Mouse (Mus musculus) adrenal gland, postnatal 36 days (tissue): ENCODE data around the gene Cd200r3. TPM values are rescaled to one million over a fixed set of nuclear protein-coding genes. Genes with fewer than 3 reads are reported as not detected.
A peak's percentile ranks its signal among the peaks of the same experiment; 100 is the strongest.

Experiments
- DNase-seq, 2 experiments: peaks; one replicate each; pipeline ENCODE4 v3.0.0; 2021; ENCODE audit warnings: mixed read lengths in 1 of 2
- long read RNA-seq, 2 experiments: library from polyadenylated mRNA; stranded (forward); transcript quantifications; one replicate each; pipeline ENCODE4 v2.0.0; 2021; ENCODE audit warnings: borderline sequencing depth in 2 of 2
- total RNA-seq, 2 experiments: library from RNA; stranded (reverse); gene quantifications; 2 replicates each; pipeline ENCODE4 v1.2.3; 2021

The Cd200r3 gene
- not detected for total RNA-seq
- long read RNA-seq, experiment 1: 0 reads
- long read RNA-seq, experiment 2: 0 reads

DNA sequence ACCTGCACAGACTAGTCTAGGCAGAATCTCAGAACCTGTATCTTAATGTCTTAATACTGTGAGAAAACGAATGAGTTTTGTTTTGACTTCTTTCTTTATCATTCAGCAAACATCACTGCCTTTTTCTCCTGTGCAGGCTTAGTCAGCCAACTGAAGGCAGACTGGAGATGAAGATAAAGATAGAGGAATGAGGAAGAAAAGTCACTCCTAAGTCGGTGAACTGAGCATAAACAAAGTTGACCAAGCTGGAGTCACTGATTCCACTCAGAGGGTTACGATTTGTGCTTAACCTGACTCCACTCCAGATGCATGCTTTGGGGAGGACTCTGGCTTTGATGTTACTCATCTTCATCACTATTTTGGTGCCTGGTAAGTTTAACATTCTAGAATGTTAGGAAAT is at the start of gene Cd200r3:
Cd200r3 (plus strand) TSS at position 211 of the 400 bp plus-strand sequence.
- no peak for DNase-seq

DNA sequence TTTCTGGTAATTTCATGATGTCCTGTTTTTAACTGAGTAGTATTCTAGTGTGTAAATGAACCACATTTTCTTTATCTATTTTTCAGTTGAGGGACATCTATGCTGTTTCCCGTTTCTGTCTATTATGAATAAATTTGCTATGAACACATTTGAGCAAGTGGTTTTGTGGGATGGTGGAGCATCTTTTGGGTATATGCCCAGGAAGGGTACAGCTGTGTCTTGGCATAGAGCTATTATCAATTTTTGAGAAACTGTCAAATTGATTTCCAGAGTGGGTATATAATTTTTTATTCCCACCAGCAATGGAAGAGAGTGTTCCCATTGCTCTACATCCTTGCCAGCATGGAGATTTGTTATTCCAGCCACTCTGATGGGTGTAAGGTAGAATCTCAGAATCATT is 11.5 kb upstream of the Cd200r3 start:
- DNase-seq: no peak

DNA sequence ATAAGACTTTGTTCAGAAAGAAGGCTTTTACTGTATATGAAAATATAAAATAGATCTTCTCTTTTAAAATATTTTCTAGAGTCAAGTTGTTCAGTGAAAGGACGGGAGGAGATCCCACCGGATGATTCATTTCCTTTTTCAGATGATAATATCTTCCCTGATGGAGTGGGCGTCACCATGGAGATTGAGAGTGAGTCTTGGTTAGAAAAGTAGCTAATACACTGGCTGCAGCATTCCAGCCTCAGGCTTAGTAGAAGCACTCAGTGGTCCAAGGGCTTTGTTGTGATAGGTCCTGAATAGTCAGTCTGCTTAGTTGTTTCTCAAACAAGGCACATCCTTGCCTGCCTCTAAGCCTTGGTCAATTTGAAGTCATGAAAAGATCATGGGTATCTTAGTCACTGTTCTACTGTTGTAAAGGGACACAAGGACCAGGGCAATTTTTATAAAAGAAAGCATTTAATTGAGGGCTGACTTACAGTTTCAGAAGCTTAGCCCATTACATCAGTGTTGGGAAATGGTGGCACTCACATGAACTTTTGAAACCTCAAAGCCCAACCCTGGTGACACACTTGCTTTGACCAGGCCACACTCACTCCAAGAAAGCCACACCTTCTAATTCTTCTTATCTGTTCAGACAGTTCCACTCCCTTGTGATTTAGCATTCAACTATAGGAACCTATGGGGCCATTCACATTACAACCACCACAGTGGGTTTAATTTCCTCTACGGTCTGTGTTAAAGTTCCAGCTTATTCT is 8.1 kb downstream of the Cd200r3 start:
- no peak for DNase-seq

DNA sequence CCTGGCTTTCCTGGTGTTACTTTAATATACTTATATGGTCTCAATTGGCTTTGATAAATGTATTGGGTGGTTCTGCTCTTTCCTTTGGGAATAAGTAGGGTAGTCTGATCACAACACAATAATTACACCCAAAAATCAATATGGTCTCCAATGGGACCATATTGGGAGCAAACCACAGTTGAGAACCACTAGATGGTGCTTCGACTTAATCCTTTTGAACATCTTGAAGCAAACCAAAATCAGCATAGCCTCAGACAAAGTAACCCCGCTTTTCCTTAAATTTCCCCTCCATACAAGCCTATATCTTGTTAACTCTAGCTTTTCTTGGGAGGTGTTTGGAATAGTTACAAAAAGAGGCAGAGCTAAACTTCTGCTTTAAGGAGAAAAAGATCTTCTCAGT is 18.8 kb downstream of the Cd200r3 start:
- DNase-seq: no peak

DNA sequence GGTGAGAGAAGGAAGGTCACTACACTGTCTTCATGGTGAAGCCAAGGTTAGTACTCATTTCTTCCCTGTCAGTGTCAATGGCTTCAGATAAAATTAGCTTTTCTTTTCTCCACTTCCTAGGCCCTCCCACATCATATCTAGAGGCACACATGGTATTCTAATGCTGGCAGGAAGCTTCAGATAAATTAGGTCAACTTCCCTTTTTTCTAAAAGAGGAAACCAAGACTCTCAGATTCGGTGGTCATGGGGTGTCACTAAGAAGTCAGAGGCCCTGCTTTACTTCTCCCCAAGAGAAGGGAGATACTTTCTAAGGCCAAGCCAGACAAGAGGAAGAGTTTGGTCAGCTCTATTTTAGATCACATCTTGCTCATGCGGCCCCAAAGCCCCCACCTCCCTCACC is 19.3 kb downstream of the Cd200r3 start:
- peak in 1 of 2 experiments; percentile 2 for DNase-seq

DNA sequence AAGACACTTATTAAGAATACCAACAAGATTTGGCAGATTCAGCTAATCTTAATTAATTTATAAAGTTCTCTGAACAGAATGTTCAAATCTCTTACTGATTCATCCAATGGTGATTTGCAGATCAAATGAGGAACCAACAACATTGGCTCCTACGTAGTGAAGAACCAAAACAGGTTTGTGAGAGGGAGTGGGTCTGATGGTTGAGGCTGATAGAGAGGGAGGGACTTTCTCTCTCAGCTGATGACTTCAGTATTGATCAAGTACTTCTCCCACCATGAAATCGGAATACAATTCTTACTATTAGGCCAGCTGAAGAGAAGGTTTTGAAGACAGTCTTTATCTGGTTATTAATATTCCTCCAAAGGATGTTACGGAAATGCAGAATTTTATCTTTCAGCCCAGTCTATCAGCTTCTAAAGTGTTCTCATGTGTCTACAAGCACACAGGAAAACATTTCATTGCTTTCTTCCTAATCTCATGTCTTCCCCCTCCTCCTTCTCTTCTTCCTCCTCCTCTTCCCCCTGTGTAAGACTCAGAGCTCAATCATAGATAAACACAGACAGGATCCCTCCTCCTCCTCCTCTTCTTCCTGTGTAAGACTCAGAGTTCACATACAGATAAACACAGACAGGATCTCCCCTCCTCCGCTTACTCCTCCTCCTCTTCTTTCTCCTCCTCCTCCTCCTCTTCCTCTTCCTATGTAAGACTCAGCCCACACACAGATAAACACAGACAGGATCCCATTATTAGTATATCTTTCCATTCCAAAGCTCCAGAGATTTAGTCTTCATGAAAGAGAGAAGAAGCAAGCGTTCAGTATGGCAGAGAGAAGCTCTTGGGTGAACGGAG is 21.3 kb downstream of the Cd200r3 start:
- no peak for DNase-seq

DNA sequence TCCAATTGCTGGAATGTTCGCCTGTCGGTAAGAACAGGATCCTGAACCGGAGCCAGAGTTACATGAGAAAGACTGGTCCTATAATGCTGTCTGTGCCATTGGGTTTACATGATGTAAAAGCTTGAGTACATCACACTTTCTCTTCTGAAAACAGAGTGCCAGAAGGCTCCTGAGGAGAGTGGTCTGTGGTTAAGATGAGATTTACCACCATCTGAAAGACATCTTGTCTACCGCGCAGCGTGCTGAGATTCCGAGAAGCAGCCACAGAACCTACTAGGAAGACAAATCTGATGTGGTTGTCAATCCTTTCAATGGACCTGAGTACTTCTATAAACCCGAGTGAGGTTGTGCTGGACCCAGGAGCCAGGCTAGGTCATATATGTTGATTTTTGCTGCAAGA is 21.9 kb downstream of the Cd200r3 start:
- no peak for DNase-seq

DNA sequence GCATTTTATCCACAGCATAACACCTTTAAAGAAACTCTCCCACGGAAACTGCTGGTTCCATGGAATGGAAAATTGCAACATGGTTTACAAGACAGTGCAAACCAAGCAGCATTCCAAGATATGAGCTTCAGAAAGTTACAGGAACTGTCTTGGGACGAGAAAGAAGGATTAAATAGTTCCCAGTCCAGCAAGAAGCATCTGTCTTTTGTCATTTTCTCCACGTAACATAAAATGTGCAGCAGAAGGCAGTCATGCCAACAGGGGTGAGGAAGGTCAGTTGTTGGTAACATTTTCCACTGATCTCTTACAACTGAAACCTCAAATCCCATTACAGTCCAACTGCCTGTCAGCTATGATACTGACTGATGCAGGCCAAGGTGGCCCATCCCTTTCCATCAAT is 22.4 kb downstream of the Cd200r3 start:
- no peak for DNase-seq

DNA sequence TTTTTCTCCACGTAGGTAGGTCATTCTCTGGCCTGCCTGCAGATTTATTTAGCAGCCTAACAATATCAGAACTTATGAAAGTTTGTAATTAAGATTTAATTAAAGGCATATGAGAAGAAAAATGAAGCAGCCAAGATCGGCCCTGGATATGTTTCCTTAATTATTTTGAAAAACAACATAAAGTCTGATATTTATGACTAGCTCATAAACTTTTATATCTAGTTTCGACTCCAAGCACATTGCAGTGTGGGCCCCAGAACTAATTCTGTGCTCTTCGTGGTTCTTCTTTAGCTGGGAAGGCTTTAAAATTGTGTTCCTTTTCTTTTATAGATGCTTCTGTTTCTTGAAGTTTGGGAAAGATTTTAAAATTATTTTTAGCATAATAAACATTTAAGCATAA is 23.4 kb downstream of the Cd200r3 start:
- no peak for DNase-seq

DNA sequence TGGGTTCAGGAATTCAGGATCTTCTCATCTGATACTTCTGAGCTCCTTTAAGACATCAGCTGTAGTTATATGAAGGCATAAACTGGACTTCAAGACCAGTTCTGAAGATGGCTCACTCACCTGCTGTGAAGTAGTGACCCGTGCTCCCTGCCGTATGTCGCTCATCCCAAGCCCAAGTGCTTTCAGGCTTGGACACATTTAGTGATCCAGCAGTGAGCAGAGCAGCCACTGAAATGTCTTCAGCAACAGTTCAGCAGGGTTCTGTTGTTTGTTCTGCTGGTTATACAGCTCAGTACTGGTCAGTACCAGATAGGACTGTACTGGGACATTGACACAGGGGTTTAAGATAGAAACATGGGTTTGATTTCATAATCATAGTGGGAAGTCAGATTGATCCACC is 24.6 kb downstream of the Cd200r3 start:
- no peak for DNase-seq

DNA sequence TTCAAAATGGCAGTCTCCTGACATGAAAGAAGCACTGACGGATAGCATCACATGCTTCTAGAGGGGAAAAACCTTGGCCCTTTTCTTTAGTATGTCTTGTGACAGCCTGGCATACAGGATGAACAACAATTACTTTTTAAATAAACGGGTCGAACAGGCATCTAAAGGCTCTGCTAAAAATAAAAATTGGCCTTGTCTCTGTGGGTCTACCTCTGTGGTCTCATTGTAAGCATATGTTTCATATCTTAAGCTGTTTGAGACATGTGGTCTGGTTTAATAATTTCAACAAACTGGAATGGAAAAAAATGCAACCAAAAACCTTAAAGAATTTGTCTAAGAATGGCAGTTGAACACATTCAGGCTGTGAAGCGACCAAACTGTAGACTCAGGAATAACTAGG is 27.4 kb downstream of the Cd200r3 start:
- DNase-seq: no peak

DNA sequence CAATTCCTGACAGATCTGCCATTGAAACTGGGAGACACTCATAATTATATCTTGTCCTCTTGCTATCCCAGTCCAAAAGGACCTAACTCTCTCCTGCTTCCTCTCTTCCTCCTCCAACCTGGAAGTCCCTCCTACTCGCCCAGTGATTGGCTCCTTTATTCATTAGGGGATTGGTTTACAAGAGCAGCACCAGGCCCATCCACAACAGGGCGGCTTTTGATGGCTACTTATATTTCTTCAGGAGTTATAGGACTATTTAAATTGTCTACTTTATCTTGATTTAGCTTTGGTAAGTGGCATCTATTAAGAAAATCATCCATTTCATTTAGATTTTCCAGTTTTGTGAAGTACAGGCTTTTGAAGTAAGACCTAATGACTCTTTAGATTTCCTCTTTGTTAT is 30.6 kb downstream of the Cd200r3 start:
- DNase-seq: no peak

DNA sequence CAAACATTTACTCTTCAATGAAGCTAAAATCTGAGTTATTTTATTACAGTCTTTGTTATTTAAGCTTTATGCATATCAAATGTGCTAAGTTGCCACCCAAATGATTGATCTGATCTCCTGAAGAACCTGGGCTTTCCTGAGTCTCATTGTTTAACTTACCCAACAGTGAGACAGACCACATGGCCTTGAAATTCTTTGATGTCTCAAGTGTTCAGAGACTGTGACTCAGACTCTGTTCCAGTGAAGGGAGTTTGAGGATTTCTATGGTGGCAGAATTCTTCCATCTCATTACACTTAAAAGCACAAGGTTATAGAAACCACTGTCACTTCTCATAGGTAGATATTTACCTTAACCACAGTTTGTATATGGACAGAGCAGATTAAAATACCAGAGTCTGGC is 32.6 kb downstream of the Cd200r3 start:
- no peak for DNase-seq

DNA sequence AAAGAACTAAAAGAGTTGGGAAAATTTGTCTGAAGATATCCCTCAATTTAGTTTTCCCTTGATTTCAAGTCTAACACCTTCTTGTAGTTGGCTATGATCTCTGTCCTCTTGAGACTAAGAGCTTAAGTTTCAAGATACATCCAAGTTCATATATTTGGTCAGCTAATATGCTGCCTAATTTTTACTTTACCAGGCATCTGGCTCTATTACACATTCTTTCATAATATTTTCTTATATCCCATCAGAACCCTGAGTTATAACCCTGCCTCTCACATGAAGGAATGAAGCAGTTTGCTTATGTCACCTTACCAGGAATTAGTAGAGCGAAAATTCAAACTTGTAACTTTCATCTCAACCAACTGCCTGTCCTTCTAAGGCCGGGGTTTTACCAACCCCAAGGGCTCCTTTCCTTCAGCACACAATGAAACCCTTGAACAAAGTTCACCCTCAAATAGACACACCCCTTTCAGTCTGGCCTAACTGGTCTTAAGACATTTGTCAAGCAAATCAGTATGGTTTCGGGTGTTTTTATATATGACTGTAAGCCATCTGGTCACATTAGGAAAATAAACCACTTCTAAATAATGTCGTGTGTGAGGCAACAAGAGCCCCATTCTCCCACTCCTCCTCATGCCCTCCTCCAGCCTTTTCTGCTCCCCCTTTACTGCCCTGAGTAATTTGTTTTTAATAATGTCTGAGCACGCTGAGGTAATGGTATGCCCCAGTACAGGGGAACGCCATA is 33.6 kb downstream of the Cd200r3 start:
- DNase-seq: no peak

DNA sequence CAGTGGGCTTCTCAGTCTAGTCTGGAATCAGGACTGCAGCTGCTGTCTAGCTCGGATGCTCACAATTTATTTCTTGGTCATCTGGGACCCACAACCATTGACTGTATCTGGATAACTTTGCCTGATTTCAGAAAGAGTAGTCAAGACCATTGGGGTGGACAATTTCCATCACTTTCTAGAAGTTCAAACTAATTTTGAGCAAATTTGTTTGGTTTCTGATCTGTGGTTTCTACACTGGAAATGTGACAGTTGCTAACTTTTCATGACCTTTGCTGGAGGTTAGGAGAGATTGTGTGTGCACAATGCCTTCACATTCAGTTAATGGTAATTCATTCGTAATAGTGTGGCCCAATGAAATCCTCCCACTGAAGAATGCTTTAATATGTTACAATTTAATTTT is 34.7 kb downstream of the Cd200r3 start:
- no peak for DNase-seq

DNA sequence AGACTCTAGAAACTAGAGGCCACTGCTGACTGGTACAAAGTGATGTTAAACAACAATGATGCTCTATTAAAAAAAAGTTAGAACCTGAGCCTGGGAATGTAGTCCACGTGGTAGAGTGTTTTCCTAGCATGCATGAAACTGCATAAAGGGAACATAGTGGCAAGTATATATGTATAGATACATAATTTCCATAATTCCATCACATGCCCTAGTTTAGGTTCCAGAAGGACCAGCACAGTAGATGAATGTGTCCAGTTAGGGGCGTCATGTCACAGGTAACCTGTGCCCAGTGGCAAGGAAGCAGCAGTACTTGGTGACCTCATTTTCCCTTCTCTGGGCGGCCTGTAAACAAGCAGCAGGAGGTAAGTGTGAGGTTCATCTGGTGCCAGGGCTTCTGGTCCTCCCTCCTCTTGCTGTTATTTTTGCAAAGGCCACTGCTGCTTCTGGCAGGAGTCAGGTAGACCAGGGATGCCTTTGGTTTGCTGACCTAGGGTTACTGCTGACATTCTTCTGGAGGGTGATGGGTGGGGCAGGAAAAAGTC is 35.9 kb downstream of the Cd200r3 start:
- DNase-seq: no peak

DNA sequence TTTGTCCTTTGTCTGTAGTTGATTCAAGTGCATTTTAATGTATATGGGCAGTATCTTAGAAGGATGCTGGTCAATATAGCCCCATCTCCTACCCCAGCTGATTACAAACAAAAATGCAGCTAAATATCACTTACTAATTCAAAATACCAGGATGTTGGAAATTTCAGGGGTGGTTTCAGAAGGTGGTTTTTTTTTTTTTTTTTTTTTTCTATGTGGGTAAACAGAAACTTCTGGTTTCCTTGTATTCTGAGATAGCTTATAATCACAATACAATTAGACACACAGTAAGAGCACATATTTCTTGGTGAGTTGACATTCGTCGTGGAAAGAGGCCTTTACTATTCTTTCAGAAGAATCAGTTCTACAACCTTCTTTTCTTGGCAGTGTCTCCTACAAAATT is 39.5 kb downstream of the Cd200r3 start:
- DNase-seq: no peak

DNA sequence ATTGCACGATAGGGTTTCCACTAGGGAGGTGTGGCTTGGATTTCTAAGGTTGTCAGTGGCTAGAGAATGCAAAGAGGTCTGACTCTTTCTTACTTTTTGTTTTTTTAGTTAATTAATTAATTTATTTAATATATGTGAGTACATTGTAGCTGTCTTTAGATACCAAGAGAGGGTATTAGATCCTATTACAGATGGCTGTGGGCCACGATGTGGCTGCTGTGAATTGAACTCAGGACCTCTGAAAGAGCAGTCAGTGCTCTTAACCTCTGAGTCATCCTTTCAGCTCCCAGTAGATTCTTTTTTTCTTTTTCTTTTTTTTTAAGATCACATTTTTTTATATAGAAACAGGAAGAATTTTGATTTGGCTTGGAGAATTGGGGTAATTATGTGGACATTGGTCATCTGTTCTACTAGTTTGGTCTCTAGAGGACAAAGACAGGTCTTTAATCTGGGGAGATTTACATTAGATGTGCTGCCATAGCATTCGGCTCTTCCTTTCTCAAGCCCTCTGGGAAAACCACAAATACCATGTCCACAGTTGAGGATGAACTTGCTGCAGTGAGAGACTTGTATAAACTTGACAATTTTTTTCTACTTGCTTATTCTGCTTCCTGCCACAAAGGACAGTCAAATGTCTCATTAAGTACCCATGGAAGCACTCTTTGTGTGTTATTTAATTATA is 40.0 kb downstream of the Cd200r3 start:
- no peak for DNase-seq

DNA sequence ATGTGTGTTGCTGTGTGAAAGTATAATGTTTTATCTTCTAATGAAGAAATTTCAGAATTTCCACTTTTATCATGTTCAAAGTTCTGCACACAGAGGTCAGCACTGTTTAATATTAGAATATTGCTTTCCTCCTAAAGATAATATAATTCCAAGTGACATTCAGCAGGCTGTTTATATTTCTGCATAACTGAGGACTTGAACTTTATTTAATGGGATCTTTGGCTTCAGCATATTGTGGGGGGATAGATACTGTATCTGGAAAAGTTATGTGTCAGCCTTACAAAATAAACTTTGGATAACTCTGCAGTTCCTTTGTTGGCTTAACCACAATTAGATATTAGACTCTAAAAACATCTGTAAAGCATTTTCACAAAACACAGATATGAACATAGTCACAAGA is 40.6 kb downstream of the Cd200r3 start:
- DNase-seq: no peak

DNA sequence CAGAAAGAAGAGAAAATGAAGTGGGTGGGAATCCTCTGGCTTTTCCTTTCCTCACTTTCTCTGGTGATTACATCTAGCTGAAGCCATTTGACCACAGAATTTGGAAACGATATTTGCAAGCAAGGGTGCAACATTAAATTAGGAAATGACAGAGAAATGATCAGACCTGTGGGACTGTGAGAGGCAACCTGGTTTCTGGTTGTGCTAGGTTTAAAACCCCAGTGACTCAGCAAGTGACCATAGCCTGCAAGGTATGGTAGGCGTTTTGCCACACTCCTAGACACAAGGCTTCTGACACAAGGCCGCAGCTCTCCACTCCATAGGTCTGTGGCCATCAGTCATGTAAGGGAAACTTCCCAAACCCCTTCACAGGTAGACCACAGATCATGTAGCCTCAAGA is 41.4 kb downstream of the Cd200r3 start:
- DNase-seq: no peak

DNA sequence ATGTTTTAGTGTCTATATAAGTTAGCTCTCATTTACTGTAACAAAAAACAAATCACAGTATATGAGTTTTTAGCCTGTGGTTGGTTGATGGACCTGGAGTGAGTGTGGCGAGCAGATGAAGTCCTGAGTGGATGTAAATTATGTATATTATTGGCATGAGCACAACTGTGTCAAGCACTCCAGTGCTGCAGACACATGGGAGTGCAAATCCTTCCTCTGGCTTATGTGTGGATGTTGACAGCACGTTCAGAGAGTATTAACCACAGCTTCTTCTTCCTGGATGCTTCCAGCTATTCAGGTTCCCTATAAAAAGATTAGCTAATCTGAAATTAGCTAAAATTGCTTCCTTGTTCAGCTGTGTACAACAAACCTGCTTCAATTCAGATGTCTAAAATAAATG is 42.6 kb downstream of the Cd200r3 start:
- no peak for DNase-seq
